Mouse (Mus musculus): ENCODE measurements around the gene Rfc2.

Gene Rfc2

DNA sequence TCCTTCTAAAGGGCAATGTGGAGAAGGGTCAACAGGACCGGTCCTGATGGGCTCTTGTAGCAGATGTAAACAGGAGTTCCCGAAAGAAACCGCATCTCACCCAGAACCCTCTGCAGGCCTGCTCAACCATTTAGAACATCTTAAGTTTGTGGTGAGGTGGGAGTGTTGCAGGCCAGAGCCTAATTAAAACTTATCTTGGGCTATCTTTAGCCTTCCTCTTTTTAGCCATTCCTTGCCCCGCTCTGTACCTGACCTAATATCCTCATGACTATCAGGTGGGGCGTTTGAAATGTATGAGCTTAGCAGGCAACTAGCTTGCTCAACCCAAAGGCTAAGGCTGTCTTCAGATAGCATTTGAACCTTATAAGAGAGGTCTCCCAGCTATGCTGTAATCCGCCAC is 15.5 kb upstream of the Rfc2 start:
- no peak for DNase-seq (ENCODE audit: low spot score)

DNA sequence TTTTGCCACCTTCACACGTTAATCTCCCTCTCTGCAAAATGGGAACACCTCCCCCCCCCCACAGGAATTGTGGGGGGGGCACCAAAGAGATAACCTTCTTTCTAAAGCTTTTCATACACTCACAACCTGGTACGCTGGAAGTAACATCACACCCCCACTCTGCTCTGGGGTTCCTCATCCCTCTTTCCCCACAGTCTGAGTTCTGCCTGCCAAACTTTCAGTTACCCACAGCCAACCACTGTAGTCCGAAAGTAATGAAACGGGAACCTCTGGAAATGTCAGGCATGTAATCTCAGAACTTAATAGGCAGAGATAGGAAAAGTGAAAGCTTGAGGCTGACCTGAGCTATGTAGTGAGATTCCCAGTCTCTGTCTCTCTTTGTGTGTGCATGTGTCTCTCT is 13.7 kb upstream of the Rfc2 start:
- no peak for DNase-seq (ENCODE audit: low spot score)

DNA sequence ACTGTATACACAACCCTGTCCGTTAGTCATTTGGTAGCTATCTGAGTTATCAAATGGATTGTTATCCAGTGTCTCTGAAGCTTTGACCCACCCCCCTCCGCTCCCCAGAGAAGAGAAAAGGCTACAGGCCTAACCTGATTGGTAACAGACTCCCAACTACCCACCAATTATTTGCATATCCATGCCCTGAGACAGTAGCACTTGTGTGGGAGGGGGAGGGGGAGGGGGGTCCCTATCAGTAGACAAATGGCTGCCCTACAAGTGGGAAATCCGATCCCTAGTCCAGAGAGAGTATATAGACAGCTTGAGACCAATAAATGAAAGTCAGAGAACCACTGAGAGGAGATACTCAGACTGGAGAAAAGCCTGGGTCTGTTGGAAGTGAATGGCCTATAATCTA is 13.1 kb upstream of the Rfc2 start:
- no peak for DNase-seq (ENCODE audit: low spot score)

DNA sequence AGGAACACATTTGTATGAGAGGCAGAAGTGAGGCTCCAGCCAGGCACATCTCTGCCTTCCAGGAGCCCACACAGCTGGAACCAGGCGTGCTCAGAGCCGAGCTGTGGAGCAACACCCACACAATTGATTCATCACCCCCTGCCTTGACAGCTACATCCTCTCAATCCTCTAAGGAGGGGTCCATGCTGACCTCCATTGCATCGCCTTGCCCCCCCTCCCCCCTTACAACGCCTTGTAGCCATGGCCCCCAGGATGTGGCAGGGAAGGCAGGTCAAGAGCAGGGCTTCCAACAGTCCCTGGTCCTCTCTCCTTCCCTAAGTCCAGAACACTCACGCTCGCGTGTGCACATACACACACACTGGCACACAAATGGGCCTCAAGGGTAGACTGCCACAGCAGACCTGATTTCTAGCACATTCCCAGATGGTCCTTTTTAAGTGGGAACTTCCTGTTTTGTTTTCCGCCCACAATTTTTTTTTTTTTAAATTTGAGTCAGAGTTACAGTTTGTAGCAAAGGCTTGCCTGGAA is 12.1 kb upstream of the Rfc2 start:
- no peak for DNase-seq (ENCODE audit: low spot score)

DNA sequence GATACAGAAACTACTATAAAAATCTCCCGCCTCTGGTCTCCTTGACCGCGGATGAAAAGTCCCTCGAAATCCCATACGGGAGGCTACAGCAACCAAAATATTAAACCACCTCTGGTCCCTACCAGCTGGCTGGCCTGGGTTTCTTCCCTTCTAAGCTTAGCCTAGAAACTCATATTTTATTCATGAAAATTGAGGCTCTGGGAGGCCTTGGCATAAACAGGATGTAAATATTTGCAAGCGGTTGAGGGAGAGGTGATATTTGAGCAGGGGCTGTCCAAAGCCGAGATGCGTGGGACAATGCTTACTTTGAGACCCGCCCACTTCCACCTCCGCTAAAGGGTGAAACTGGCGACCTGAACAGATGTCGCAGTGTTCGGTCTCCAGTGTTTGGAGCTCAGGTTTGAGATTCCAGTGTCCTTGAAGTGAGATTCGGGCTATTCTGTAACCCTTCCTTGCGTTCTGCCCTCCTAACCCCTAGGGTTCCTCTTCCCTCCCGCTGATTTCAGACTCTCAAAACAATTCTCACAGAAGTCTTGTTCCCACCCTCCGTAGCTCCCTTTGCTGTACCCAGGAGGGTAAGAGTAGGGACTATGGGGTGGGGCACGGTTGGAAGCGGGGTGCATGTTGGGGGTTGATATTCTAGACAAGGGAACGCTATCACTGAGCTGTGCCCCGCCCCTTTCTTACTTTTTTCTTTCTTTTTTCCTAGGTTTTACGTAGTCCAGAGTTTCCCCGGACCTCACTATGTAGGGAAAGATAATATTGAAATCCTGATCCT is 9.2 kb upstream of the Rfc2 start:
- no peak for DNase-seq (ENCODE audit: low spot score)

DNA sequence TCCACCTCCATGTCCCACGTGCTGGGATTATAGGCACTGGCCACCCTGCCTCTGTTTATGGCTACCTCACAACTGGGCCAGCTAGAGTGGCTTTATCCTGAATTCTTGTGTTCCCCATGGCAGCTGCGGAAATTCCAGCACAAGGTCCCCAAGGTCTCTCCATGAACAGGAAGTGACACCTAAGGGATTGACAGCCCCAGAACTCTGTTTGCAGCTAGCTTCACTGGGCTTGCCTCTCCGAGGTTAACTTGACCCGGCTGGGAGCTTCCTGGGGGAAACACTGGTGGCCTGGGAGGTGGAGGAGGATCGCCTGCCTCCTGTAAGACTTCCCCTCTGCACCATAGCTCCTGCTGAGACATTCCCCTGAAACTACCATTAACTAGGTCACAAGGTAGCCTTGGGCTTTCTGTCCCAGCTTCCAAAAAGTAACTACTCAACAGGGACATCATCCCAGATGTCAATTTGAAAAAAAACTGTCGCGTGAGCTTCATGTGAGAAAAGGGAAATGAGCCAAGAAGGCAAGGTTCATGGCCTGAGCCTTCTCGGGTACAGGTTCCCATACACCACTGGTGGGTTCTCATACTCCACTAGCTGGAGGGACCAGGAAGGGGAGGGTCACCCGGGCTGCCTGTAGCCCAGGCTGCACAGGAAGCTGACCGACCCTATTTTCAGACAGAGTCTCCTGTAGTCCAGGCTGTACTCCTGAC is 8.5 kb upstream of the Rfc2 start:
- DNase-seq (ENCODE audit: low spot score) = no peak

DNA sequence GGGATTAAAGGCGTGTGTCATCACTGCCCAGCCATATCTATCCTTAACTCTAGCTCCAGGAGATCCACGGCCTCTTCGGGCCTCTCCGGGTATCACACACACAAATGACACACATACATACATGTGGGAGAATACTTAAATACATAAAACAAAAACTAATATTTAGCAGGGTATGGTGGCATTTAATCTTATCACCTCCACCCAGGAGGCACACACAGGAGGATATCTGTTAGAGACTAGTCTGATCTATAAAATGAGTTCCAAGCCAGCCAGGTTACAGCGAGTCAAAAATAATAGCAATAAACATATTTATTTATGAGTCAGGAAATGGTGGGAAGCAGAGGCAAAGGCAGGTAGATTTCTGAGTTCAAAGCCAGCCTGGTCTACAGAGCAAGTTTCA is 5.3 kb upstream of the Rfc2 start:
- DNase-seq (ENCODE audit: low spot score) = no peak

DNA sequence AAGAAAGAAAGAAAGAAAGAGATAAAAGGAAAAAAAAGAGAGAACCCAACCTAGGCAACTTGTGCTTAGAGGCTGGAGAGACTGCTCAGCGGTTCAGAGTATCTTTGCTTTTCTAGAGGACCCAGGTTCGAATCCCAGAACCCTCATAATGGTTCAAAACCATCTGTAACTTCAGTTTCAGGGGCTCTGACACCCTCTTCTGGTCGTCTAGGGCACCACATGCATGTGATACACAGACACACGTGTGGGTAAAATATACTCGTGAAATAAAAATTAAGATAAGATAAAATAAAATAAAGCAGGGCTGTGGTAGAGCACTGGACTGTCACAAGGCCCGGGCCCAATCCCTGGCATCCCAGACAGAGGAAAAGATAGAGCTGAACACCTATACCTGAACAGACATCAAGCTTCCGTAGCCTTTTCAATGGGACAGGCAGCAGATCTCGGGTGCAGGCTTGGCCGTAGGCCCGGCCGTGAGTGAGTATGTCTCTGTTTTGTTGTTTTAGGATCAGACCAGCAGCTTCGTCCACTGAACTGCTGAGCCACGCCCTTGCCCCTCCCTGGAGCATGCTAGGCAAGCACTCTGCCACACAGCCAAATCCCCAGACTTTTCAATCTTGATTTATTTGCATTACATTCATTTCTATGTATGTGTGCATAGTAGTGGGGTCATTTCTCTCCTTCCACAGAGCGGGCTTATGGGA is 4.5 kb upstream of the Rfc2 start:
- DNase-seq (ENCODE audit: low spot score) = no peak

DNA sequence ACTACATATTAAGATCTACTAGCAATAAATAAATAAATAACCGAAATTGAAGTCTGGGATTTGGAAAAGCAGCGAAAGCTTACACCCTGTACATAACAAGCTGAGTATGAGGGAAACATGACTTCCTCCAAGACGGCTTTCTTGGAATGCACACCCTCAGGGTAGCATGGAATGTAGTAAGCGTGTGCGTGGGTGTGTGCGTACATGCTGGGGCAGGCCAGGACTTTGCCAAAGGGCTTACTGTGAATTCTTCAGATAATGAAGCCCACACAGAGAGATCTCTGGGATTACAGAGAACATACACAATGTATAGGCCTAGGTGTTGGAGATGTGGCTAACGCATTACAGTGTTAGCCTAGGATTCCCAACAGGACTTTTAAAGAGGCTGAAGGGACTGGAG is 3.6 kb upstream of the Rfc2 start:
- DNase-seq (ENCODE audit: low spot score) = no peak

DNA sequence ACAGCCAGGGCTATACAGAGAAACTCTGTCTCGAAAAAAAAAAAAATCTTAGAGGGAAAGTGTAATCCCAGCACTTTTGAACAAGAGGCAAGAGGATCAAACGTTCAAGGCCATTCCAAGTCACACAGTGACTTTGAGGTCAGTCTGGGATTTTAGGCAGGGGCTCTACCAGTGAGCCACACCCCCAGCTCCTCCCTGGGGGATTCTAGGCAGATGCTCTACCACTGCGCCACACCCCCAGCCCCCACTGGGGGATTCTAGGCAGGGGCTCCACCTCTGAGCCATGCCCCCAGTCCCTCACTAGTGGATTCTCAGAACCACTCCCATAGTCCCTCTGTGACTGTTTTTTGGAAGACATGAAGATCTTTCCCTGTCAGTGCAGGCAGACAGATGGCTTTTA is 2.0 kb upstream of the Rfc2 start:
- DNase-seq (ENCODE audit: low spot score) = no peak

DNA sequence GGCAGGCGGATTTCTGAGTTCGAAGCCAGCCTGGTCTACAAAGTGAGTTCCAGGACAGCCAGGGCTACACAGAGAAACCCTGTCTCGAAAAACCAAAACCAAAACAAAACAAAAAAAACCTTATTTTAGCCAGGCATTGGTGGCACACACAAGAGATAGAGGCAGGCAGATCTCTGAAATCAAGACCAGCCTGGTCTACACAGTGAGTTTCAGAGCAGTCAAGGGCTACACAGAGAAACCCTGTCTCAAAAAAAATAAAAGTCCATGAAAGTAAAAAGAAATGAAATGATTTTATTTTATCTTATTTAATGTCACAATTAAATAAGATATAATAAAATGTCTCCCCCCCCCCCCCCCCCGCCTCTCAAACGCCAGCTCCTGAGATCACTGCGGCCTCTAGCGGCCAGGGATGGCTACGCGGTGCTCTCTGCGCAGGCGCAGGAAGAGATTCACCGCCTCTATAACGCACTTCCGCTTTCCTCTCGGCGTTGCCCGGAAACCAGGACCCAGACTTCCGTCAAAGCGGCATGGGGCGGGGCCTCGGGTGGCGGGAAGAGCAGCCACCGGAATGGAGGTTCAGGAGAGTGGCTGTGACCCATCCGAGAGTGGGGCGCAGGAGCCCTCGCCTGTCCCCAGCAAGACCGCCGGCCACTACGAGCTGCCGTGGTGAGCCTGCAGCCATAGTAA is 1.2 kb downstream of the Rfc2 start:
- peak; percentile 98 for DNase-seq (ENCODE audit: low spot score)

DNA sequence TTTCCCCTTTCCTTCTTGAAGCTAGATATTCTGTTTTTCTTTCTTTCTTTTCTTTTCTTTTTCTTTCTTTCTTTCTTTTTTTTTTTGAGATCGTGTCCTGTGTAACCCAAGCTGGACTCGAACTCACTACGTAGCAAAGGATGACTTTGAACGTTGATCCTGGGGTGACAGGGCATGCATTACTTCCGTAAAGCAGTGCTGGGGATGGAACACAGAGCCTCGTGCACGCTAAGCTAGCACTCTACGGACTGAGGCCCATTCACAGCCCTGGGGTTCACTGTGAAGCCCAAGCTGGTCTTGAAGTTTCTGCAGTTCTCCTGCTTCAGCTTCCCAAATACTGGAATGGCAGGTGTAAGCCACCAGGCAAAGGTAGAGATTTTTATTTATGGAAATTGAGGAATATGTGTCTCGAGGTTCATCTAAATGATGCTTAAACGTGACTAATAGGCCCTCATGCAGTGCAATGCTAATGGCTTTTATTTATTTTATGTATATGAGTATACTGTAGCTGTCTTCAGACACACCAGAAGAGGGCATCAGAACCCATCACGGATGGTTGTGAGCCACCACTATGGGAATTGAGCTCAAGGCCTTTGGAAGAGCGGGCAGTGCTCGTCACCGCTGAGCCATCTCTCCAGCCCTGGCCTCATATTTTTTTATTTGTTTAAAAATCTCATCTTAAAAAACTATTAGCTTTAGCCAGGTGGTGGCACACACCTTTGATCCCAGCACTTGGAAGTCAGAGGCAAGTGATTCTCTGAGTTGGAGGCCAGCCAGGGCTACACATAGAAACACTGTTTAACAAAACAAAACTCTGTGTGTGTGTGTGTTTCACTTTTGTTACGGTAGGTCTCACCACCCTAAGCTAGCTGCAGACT is 2.1 kb downstream of the Rfc2 start:
- peak; percentile 16 for DNase-seq (ENCODE audit: low spot score)

DNA sequence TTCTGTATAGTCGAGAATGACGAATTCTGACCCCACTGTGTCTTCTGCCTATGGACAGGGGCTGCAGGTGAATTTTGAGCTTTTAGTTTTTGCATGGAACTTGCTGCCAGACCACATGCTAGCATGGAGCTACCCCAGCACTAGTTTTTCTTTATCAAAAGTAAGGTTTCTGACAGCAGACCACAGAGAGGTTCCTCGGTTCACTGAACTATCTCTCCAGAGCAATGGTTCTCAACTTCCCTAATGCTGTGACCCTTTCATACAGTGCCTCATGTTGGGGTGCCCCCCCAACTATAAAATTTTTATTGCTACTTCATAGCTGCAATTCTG is 2.7 kb downstream of the Rfc2 start:
- DNase-seq (ENCODE audit: low spot score) = no peak

DNA sequence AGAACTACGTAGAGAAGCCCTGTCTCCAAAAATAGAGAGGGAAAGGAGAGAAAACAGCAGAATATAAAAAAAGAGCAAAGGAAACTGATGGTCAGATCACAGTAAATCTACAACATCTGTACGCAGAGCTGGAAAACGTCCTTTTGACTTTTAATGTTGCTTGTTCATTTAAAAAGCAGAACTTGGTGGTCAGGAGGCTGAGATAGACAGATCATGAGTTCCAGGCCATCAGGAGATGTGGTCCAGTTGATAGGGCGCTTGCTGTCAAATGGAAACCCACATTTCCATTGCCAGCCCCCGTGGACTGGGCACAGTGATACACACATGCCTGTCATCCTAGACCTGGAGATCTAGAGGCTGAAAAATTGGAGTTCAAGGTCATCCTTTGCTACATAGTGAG is 3.6 kb downstream of the Rfc2 start:
- no peak for DNase-seq (ENCODE audit: low spot score)

DNA sequence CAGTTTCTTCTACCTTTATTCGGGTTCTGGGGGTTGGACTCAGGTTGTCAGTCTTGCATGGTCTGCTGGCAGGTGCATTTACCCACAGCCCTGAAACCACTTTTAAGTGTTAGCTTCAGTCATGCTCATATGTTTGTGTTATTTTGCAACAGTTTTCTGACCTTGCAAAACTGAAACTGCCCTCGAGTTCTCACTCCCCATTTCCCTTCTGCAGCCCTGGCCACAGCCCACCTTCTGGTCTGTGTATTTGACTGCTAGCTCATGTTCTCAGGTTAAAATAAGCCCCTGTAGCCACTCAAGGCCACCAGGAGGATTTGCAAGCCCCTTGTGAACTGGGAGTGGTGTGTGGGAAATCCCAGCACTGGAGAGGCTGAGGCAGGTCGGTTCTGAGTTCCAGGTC is 8.7 kb downstream of the Rfc2 start:
- no peak for DNase-seq (ENCODE audit: low spot score)

DNA sequence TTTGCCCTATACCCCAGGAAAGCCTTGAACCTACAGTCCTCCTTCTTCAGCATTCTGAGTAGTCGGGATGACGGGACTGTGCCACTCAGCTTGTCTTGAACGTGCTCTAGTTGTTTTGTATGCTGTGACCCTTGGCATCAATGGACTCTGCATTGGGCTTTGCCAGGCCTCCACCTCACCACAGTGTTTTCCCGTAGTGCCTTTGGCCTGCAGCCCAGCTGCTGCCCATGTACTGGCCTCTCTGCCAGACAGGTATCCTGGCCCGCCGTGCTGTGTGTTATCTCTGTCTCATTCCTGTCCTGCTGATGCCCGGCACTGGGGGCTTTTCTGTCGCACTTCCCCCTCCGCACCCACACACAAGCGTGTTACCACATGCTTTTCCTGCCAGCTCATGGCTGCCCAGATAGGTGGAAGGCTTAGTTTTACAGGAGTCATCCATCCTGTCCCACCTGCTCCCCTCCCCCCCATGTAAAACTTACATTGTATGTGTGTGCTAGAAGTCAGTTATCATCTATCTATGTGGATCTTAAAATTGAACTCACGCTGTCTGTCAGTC is 10.9 kb downstream of the Rfc2 start:
- no peak for DNase-seq (ENCODE audit: low spot score)

DNA sequence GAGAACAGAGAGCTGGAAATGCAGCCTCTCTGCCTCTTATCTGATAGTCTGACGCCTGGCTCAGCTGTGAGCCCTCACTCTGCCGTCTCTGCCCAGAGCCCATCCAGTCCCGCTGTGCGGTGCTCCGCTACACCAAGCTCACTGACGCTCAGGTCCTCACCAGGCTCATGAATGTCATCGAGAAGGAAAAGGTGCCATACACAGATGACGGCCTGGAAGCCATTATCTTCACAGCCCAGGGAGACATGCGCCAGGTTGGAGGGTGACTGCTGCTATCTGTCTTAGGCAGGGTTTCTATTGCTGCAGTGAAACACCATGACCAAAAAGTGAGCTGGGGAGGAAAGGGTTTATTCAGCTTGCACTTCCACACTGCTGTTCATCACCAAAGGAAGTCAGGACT is 11.9 kb downstream of the Rfc2 start:
- peak; percentile 74 for DNase-seq (ENCODE audit: low spot score)

DNA sequence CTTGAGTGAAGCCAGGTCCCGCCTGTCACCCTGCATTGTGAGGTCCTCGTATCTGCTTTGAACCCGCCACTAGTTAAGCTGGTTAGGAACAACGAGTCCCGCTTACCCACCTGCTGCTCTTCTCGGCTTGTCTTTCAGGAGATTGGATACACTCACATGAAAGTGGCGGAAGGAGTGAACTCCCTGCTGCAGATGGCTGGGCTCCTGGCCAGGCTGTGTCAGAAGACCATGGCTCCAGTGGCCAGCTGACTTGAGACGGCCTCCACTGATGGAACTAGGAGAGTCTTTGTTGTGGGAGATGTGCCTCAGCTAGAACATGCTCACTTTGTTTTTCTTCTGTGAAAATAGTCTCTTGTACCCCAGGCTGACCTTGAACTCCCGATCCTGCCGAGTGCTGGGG is 16.5 kb downstream of the Rfc2 start:
- DNase-seq (ENCODE audit: low spot score) = no peak

DNA sequence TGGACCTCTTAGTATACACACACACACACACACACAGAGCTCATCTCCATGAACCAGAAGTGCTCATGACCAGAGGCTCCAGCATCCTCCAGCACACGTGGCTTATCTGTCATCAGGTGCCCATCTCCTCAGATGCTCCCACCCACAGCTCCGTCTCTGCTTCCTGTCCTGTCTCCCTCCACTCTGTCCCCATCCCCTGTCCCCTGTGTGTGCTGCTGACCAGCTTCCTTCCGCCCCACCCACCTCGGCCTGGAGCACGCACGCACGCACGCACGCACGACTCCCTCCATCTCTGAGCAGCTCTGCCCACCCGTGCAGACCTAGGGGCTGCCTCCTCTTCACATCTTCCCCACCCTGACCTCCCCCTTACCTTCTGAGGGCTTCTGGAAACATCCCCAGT is 23.2 kb downstream of the Rfc2 start:
- DNase-seq (ENCODE audit: low spot score) = no peak

DNA sequence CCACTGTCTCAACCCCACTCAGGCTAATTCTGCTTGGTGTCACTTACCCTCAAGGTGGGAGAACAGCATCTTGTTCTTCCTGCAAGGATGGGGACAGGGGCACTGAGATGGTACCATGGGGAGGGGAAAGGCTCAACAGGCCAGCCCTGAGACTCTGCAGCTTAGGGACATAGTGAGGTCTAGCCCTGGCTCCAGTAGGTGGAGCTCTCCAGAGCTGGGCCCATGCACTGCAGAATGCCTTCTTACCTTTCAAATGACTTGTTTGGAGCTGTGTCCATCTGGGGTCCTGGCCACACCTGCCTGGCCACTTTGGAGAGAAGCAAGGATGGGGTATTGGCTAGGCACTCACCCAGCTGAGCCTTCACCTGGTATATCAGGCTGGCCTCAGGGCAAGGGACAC is 25.1 kb downstream of the Rfc2 start:
- no peak for DNase-seq (ENCODE audit: low spot score)

DNA sequence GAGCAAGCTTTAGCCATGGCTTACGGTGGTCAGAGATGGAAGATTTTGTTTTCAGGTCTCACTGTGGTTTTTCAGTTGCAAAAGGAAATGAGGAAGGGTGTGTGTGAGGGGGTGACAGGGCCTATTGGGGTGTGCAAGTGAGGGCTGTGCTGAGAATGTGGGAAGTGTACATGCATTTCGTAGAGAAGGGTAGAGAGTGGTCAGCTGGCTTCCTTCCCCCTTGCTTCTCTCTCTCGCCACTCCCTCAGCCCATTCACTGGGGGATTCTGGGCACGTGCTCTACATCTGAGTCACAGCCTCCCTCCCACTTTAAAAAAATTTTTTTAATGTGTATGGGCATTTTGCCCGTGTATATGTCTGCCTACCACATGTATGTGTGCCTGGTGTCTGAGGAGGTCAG is 26.0 kb downstream of the Rfc2 start:
- no peak for DNase-seq (ENCODE audit: low spot score)

Measured in c-Kit-positive CD71-positive TER-119-positive erythroid progenitor cells, embryonic 14.5 days (primary cell).